Mouse (Mus musculus) neural tube, embryonic 13.5 days (tissue): ENCODE measurements around the gene Tnrc6b. TPM values are rescaled to one million over a fixed set of nuclear protein-coding genes. Genes with fewer than 3 reads are reported as not detected.
A peak's percentile ranks its signal among the peaks of the same experiment; 100 is the strongest.

Experiments used
- ATAC-seq: fragments of 200-750 bp; cut with Nextera tagmentation; 2 replicates; pipeline ENCODE4 v1.8.0; 2017; ENCODE audit warnings: low read depth, mild to moderate bottlenecking, moderate TSS enrichment, moderate library complexity
- H3K27ac ChIP-seq: fragments of 300-500 bp; sonication (generic); replicated peaks from 2 replicates; pipeline ENCODE4 v1.5.1; 2015; ENCODE audit warnings: moderate library complexity, mild to moderate bottlenecking, inconsistent platforms
- H3K27me3 ChIP-seq: fragments of 300-500 bp; sonication (generic); 2 replicates; pipeline ENCODE4 v1.6.1; 2015; ENCODE audit warnings: mild to moderate bottlenecking, inconsistent platforms
- H3K36me3 ChIP-seq: fragments of 300-500 bp; sonication (generic); 2 replicates; pipeline ENCODE4 v1.6.1; 2015; ENCODE audit warnings: mild to moderate bottlenecking, inconsistent platforms
- H3K4me1 ChIP-seq: fragments of 300-500 bp; sonication (generic); replicated peaks from 2 replicates; pipeline ENCODE4 v1.6.1; 2015; ENCODE audit warnings: inconsistent platforms
- H3K4me2 ChIP-seq: fragments of 300-500 bp; sonication (generic); 2 replicates; pipeline ENCODE4 v1.6.1; 2015; ENCODE audit warnings: inconsistent platforms, mild to moderate bottlenecking, moderate library complexity
- H3K4me3 ChIP-seq: fragments of 300-500 bp; sonication (generic); 2 replicates; pipeline ENCODE4 v1.5.1; 2015; ENCODE audit warnings: mild to moderate bottlenecking, inconsistent platforms
- H3K9ac ChIP-seq: fragments of 300-500 bp; sonication (generic); 2 replicates; pipeline ENCODE4 v1.6.1; 2015; ENCODE audit warnings: moderate library complexity, mild to moderate bottlenecking, inconsistent platforms
- H3K9me3 ChIP-seq: fragments of 300-500 bp; sonication (generic); 2 replicates; pipeline ENCODE4 v1.6.1; 2016; ENCODE audit warnings: inconsistent platforms
- WGBS: fragments of 180-500 bp; shearing (Covaris S2); methylation state at CpG from one replicate; pipeline ENCODE4 v1.1.7; 2015; 5-methylcytosine and 5-hydroxymethylcytosine counted together
- microRNA-seq: library from miRNA; unstranded; fragments of <30 nt; microRNA quantifications from one replicate; pipeline ENCODE4, GENCODE M21; 2016
- polyA plus RNA-seq: library from polyadenylated mRNA; unstranded; fragments of >200 nt; fragmentation: Nextera tagmentation; extraction: Ambion mirVana; gene quantifications from 2 replicates; pipeline ENCODE4 v1.2.1, GENCODE M21; 2015

The Tnrc6b gene
- polyA plus RNA-seq, 1 experiment from 2014 or later, result 35.5 TPM

DNA sequence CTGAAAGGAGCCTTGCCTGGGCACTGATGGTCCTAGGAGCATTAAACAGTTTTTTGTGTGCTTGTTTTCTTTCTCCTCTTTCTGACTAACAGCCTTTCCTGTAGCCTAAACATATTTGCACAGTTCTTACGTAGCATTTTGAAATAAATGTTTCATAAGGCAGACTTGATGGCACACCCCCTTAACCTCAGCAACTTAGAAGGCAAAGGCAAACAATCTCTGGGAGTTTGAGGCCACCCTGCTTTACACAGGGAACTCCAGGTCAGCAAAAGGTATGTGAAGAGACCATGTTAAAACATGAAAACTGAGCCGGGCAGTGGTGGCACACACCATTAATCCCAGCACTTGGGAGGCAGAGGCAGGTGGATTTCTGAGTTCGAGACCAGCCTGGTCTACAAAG, 264.6 kb downstream of the Tnrc6b start:
- H3K36me3 ChIP-seq, result peaks cover 3% of the 10 kb centered on the region; the same call in 1 of the 2 replicates
- no peak overlapping the region for H3K4me3 ChIP-seq
- 0 out of 2 replicates have a peak overlapping the region, but pooled peaks have one; percentile 13 for H3K9ac ChIP-seq
- 84% methylated on average over 3 of the region's 3 CpGs for WGBS
- ATAC-seq, result no peak
- H3K27ac ChIP-seq, result no peak overlapping the region
- H3K4me2 ChIP-seq, result no peak overlapping the region
- no peaks in the 10 kb centered on the region for H3K9me3 ChIP-seq
- peaks cover 18% of the 10 kb centered on the region for H3K4me1 ChIP-seq
- no peaks in the 10 kb centered on the region for H3K27me3 ChIP-seq

DNA sequence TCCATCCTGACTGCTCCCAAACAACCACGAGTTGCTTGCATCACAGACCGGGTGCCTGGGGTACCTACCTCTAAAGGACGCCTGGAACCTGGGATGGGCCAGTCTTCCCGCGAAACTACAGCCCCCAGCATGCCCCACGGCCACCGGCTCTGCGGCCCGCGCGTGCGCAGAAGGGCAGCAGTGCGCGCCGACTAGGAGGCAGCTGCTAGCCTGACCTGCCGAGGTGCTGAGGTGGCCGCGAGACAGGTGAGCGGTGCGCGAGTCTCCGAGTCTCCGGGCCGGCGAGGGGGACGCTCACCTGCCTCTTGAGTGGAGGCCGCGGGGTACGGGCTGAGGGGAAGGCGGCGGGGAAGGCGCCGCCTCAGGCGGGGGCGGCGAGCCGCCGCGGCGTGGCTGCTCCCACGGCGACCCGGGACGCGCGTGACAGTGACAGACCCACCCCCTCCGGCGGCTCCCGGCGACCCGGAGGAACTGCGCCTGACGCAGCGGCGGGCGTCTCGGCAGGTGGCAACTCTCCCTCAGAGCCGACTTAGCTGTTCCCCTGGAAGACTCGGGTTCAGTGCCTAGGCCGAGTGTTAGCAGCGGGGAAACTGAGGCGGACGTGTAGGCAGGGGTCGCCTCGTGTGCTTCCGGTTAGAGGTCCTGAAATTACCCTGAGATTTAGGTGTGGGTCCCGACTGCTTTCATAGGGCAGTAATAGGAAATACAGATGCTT, 266.7 kb downstream of the Tnrc6b start, which contains the start of gene Sgsm3:
Gene Sgsm3, plus strand, starts transcription at position 146 of the 715 bp plus-strand sequence.
- no peaks in the 10 kb centered on the region for H3K36me3 ChIP-seq
- H3K4me2 ChIP-seq, result peak within 1 kb of the TSS; percentile 83
- peak within 1 kb of the TSS; percentile 88 for H3K4me3 ChIP-seq
- WGBS, result under 1% methylated on average over 67 of the region's 67 CpGs
- no peaks in the 10 kb centered on the region for H3K27me3 ChIP-seq
- peaks cover 18% of the 10 kb centered on the region for H3K4me1 ChIP-seq
- ATAC-seq, result peak; percentile 96
- H3K9me3 ChIP-seq, result no peaks in the 10 kb centered on the region
- peak within 1 kb of the TSS; percentile 77 for H3K27ac ChIP-seq
- H3K9ac ChIP-seq, result peak within 1 kb of the TSS; percentile 85

DNA sequence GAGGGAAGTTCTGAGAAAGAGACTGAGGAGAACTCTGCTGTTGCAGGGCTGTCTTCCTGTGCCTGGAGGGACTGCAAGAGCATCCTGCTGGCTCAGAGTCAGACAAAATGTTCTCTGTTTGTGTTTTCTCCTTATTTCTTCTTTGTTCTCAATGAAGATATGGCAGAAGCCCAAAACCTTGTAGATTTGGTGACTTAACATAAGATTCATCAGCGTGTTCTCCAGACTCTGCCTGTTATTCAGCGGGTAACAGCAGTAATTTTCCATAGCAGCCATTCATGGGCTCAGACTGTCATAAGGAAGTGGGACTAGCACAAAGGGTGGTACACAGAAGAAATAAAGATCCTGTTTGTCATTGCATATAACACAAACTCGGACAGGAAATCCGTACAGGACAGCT, 268.5 kb downstream of the Tnrc6b start:
- peaks cover 18% of the 10 kb centered on the region for H3K4me1 ChIP-seq
- H3K36me3 ChIP-seq, result no peaks in the 10 kb centered on the region
- no peak overlapping the region for H3K4me3 ChIP-seq
- ATAC-seq, result no peak
- H3K4me2 ChIP-seq, result no peak overlapping the region
- H3K9me3 ChIP-seq, result no peaks in the 10 kb centered on the region
- no peak overlapping the region for H3K9ac ChIP-seq
- 77% methylated on average over 4 of the region's 4 CpGs for WGBS
- H3K27ac ChIP-seq, result no peak overlapping the region
- H3K27me3 ChIP-seq, result no peaks in the 10 kb centered on the region

DNA sequence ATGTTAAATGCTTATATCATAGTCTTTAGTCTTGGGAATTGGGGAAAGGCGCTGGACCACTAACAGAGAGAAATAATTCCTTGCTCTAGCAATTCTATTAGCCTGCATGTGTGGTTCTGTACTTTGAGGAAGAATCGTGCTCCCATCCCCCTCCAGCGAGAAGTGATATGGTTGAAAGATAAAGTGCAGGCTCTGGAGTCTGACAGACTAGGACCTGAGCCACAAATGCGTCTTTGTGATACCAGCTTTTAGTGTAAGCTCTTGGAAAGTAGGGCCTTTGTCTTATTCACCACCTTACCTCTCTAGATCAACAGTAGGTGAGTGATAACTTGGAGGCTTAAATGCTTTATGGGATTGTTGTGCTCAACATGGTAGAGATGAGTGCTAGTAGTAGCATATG, 270.1 kb downstream of the Tnrc6b start:
- no peaks in the 10 kb centered on the region for H3K36me3 ChIP-seq
- H3K4me3 ChIP-seq, result no peak overlapping the region
- H3K9ac ChIP-seq, result no peak overlapping the region
- no peaks in the 10 kb centered on the region for H3K9me3 ChIP-seq
- no peaks in the 10 kb centered on the region for H3K27me3 ChIP-seq
- ATAC-seq, result no peak
- no peak overlapping the region for H3K4me2 ChIP-seq
- H3K27ac ChIP-seq, result no peak overlapping the region
- 94% methylated on average over 4 of the region's 4 CpGs for WGBS
- peaks cover 18% of the 10 kb centered on the region for H3K4me1 ChIP-seq

DNA sequence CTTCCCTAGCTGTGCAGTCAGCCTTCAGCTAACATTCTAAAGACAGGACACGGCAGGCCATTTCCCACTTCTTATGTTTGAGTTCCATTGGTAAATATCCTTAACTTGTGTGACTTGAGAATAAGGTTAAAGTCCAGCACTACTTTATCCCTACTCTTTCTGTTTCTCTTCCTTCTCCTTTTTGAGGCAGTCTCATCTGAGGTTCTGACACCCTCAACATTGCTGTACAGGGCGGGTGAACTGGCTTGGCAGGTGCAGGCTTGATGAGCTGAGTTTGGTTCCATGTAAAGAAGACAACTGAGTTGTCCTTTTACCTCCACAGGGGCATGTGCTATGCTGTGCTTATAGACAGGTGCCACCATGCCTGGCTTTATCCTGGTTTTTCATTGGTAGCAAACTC, 272.2 kb downstream of the Tnrc6b start:
- Histone ChIP-seq H3K27ac (no peak overlapping the region), H3K4me1 (peaks cover 15% of the 10 kb centered on the region), H3K4me3 (no peak overlapping the region), H3K9ac (no peak overlapping the region), H3K9me3 (no peaks in the 10 kb centered on the region), H3K4me2 (no peak overlapping the region), H3K36me3 (no peaks in the 10 kb centered on the region), H3K27me3 (no peaks in the 10 kb centered on the region)
- no peak for ATAC-seq
- WGBS, result 89% methylated on average over 2 of the region's 2 CpGs

DNA sequence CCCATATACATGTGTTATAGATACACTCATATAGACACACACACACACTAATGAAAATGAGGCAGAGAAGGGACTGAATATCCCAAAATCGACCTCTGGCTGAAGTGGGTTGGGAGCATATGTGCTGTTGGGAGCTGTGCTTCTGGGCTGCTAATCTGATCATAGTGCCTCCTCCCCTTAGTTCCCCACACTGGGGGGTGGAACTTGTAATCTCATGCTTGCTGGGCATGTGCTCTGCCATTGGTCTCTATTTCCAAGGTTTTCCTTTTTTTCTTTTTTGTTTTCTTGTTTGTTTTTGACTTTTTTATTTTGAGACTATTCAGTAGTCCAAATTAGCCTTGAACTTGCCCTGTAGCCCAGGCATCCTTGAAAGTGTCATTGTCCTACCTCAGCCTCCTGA, 277.2 kb downstream of the Tnrc6b start:
- no peaks in the 10 kb centered on the region for H3K36me3 ChIP-seq
- 50% methylated on average over 1 of the region's 1 CpGs for WGBS
- no peak overlapping the region for H3K4me3 ChIP-seq
- ATAC-seq, result no peak
- H3K9me3 ChIP-seq, result no peaks in the 10 kb centered on the region
- H3K27me3 ChIP-seq, result no peaks in the 10 kb centered on the region
- H3K4me2 ChIP-seq, result no peak overlapping the region
- H3K9ac ChIP-seq, result no peak overlapping the region
- H3K4me1 ChIP-seq, result no peaks in the 10 kb centered on the region
- H3K27ac ChIP-seq, result no peak overlapping the region

DNA sequence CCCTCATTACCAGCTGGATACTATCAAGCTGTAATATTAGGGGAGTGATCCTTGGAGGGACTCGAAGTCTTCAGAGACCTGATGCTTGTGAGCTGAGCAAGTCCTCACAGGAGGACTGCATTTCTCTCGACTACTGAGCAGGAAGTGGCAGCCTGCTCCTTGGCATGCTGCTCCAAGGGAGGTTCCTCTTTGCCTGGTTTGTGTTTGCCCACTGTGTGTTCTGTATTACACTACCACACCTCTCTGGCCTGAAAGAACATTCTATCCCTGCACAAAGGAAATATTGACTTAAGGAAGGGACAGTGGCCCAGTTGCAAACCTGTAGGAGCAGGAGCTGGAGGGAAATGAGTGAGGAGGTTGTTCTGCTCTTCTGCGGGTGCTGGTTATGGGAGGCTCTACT, 278.6 kb downstream of the Tnrc6b start:
- 74% methylated on average over 3 of the region's 3 CpGs for WGBS
- H3K4me2 ChIP-seq, result no peak overlapping the region
- no peak overlapping the region for H3K9ac ChIP-seq
- no peaks in the 10 kb centered on the region for H3K27me3 ChIP-seq
- no peak overlapping the region for H3K4me3 ChIP-seq
- no peaks in the 10 kb centered on the region for H3K4me1 ChIP-seq
- H3K27ac ChIP-seq, result no peak overlapping the region
- no peak for ATAC-seq
- H3K9me3 ChIP-seq, result no peaks in the 10 kb centered on the region
- H3K36me3 ChIP-seq, result no peaks in the 10 kb centered on the region

Small RNA genes within 50 kb of the gene (microRNA-seq; reads per million reads assigned to microRNA genes)
- 9.6 reads per million, percentile 27 among the genes with 10 or more reads in this experiment for gene Mir5113

Other genes starting within 250 kb of the Tnrc6b start
- gene Enthd1, start 146.2 kb upstream of the Tnrc6b start, polyA plus RNA-seq, result not detected in 2 replicates
- 0.50 and 0.83 TPM in 2 replicates for gene Grap2, start 138.7 kb upstream of the Tnrc6b start, polyA plus RNA-seq
- gene Fam83f, start 39.5 kb upstream of the Tnrc6b start, polyA plus RNA-seq, result 0.22 and 0.28 TPM in 2 replicates
- gene Adsl, start 237.2 kb downstream of the Tnrc6b start, polyA plus RNA-seq, result 90.5 and 100.0 TPM in 2 replicates